Mouse (Mus musculus): ENCODE results near the gene Pdlim7. TPM values are rescaled to one million over a fixed set of nuclear protein-coding genes. Genes with fewer than 3 reads are reported as not detected.

Gene Pdlim7
- polyA plus RNA-seq (2012; rRNA removed): 253 and 269 TPM in 2 replicates

GRCm38 (mm10) chr13:55513111-55513748 lies at the start of gene Pdlim7:
Gene Pdlim7, minus strand, starts transcription at chr13:55513676.

GRCm38 (mm10) chr13:55536194-55537175 lies 23.0 kb upstream of the Pdlim7 start, which contains the start of gene Ddx41:
Gene Ddx41, minus strand, starts transcription at chr13:55536658.

GRCm38 (mm10) chr13:55529198-55529915 lies 15.9 kb upstream of the Pdlim7 start, which contains the start of gene Dok3:
Gene Dok3, minus strand, starts transcription at chr13:55529296.

GRCm38 (mm10) chr13:55487578-55488498 lies 25.6 kb downstream of the Pdlim7 start, which contains the start of gene Dbn1:
Gene Dbn1, minus strand, starts transcription at chr13:55488111.

GRCm38 (mm10) chr13:55464027-55464884 lies 49.2 kb downstream of the Pdlim7 start, which contains the start of gene Prr7:
Gene Prr7, plus strand, starts transcription at chr13:55464267.

Other genes starting within 250 kb of the Pdlim7 start
- gene Prelid1, start 193.2 kb downstream of the Pdlim7 start, polyA plus RNA-seq (2012; rRNA removed): 323 and 337 TPM in 2 replicates
- 90.5 and 92.6 TPM in 2 replicates for gene Rab24, start 191.7 kb downstream of the Pdlim7 start, polyA plus RNA-seq (2012; rRNA removed)
- gene Mxd3, start 183.9 kb downstream of the Pdlim7 start, polyA plus RNA-seq (2012; rRNA removed): 16.3 and 21.3 TPM in 2 replicates
- gene Lman2, start 150.9 kb downstream of the Pdlim7 start, polyA plus RNA-seq (2012; rRNA removed): 133 and 142 TPM in 2 replicates
- gene Rgs14, start 143.9 kb downstream of the Pdlim7 start, polyA plus RNA-seq (2012; rRNA removed): 2.6 and 3.3 TPM in 2 replicates
- 0.08 and 0.53 TPM in 2 replicates for gene Slc34a1, start 115.5 kb downstream of the Pdlim7 start, polyA plus RNA-seq (2012; rRNA removed)
- not detected in 2 replicates for gene Pfn3, start 98.4 kb downstream of the Pdlim7 start, polyA plus RNA-seq (2012; rRNA removed)
- 0.23 and 1.3 TPM in 2 replicates for gene F12, start 86.9 kb downstream of the Pdlim7 start, polyA plus RNA-seq (2012; rRNA removed)
- gene Grk6, start 68.6 kb downstream of the Pdlim7 start, polyA plus RNA-seq (2012; rRNA removed): 61.2 and 61.5 TPM in 2 replicates
- gene Prr7, start 49.4 kb downstream of the Pdlim7 start, polyA plus RNA-seq (2012; rRNA removed): 39.3 and 64.5 TPM in 2 replicates
- 121 and 140 TPM in 2 replicates for gene Dbn1, start 25.6 kb downstream of the Pdlim7 start, polyA plus RNA-seq (2012; rRNA removed)
- gene Dok3, start 15.6 kb upstream of the Pdlim7 start, polyA plus RNA-seq (2012; rRNA removed): 12.2 and 13.5 TPM in 2 replicates
- 110 and 147 TPM in 2 replicates for gene Ddx41, start 23.0 kb upstream of the Pdlim7 start, polyA plus RNA-seq (2012; rRNA removed)
- 118 and 137 TPM in 2 replicates for gene Fam193b, start 57.4 kb upstream of the Pdlim7 start, polyA plus RNA-seq (2012; rRNA removed)
- gene Tmed9, start 60.1 kb upstream of the Pdlim7 start, polyA plus RNA-seq (2012; rRNA removed): 90.5 and 90.9 TPM in 2 replicates
- gene B4galt7, start 86.2 kb upstream of the Pdlim7 start, polyA plus RNA-seq (2012; rRNA removed): 29.8 and 32.7 TPM in 2 replicates
- gene Caml, start 109.3 kb upstream of the Pdlim7 start, polyA plus RNA-seq (2012; rRNA removed): 17.4 and 18.4 TPM in 2 replicates
- gene Ddx46, start 121.4 kb upstream of the Pdlim7 start, polyA plus RNA-seq (2012; rRNA removed): 9.0 and 9.2 TPM in 2 replicates
- 31.8 and 32.2 TPM in 2 replicates for gene B230219D22Rik, start 179.4 kb upstream of the Pdlim7 start, polyA plus RNA-seq (2012; rRNA removed)
- 66.8 and 69.7 TPM in 2 replicates for gene Txndc15, start 201.0 kb upstream of the Pdlim7 start, polyA plus RNA-seq (2012; rRNA removed)
- gene Pcbd2, start 213.7 kb upstream of the Pdlim7 start, polyA plus RNA-seq (2012; rRNA removed): 23.2 and 23.3 TPM in 2 replicates

Data from ovary, adult 2 months (tissue).